Mouse (Mus musculus): Measurements from ENCODE around the gene Hmgn2. TPM values are rescaled to one million over a fixed set of nuclear protein-coding genes. Genes with fewer than 3 reads are reported as not detected.
"Not testable (repeated sequence)": the region's sequence is repeated elsewhere in the genome, so short reads cannot be mapped to it uniquely, and the experiment has no call there.

Hmgn2 gene
- polyA plus RNA-seq, 1 experiment: 327 TPM

GRCm38 (mm10) chr4:134005581-134006358 lies 37.3 kb upstream of the Hmgn2 start:
- 64% methylated on average over 12 of the region's 12 CpGs for WGBS
- no peak overlapping the region for H3K4me3 ChIP-seq (ENCODE audit: insufficient read depth, low read depth, low read length)
- H3K27ac ChIP-seq (ENCODE audit: insufficient read depth, low read depth, low read length): no peak overlapping the region
- H3K4me1 ChIP-seq (ENCODE audit: control insufficient read depth, insufficient read depth, low read length): no peaks in the 10 kb centered on the region
- TF ChIP-seq POLR2A (IDR thresholded peaks at IDR 0.05; ENCODE audit: insufficient read depth, low read depth, low read length) (no peak), CTCF (IDR thresholded peaks at IDR 0.05; ENCODE audit: insufficient read depth, low read depth, low read length) (no peak)

- 52% methylated on average over 5 of the region's 5 CpGs for WGBS
- no peak overlapping the region for H3K27ac ChIP-seq (ENCODE audit: insufficient read depth, low read depth, low read length)
- H3K4me1 ChIP-seq (ENCODE audit: control insufficient read depth, insufficient read depth, low read length): no peaks in the 10 kb centered on the region
- no peak overlapping the region for H3K4me3 ChIP-seq (ENCODE audit: insufficient read depth, low read depth, low read length)
- no peak for TF ChIP-seq CTCF (IDR thresholded peaks at IDR 0.05; ENCODE audit: insufficient read depth, low read depth, low read length)
- TF ChIP-seq POLR2A (IDR thresholded peaks at IDR 0.05; ENCODE audit: insufficient read depth, low read depth, low read length): no peak
Measured at GRCm38 (mm10) chr4:134002903-134003302, 34.5 kb upstream of the Hmgn2 start.

- no peak for TF ChIP-seq CTCF (IDR thresholded peaks at IDR 0.05; ENCODE audit: insufficient read depth, low read depth, low read length)
- TF ChIP-seq POLR2A (IDR thresholded peaks at IDR 0.05; ENCODE audit: insufficient read depth, low read depth, low read length): no peak
- Histone ChIP-seq H3K4me3 (ENCODE audit: insufficient read depth, low read depth, low read length) (no peak overlapping the region), H3K27ac (ENCODE audit: insufficient read depth, low read depth, low read length) (no peak overlapping the region), H3K4me1 (ENCODE audit: control insufficient read depth, insufficient read depth, low read length) (no peaks in the 10 kb centered on the region)
- 28% methylated on average over 4 of the region's 4 CpGs for WGBS
Measured at GRCm38 (mm10) chr4:134002246-134002645, 33.8 kb upstream of the Hmgn2 start.

GRCm38 (mm10) chr4:134001710-134002109 lies 33.3 kb upstream of the Hmgn2 start:
- 78% methylated on average over 10 of the region's 10 CpGs for WGBS
- H3K27ac ChIP-seq (ENCODE audit: insufficient read depth, low read depth, low read length): no peak overlapping the region
- no peaks in the 10 kb centered on the region for H3K4me1 ChIP-seq (ENCODE audit: control insufficient read depth, insufficient read depth, low read length)
- H3K4me3 ChIP-seq (ENCODE audit: insufficient read depth, low read depth, low read length): no peak overlapping the region
- no peak for TF ChIP-seq CTCF (IDR thresholded peaks at IDR 0.05; ENCODE audit: insufficient read depth, low read depth, low read length)
- no peak for TF ChIP-seq POLR2A (IDR thresholded peaks at IDR 0.05; ENCODE audit: insufficient read depth, low read depth, low read length)

GRCm38 (mm10) chr4:134000466-134001438 lies 32.3 kb upstream of the Hmgn2 start, which contains the start of gene Dhdds:
Gene Dhdds, minus strand, starts transcription at chr4:134000918.
- TF ChIP-seq POLR2A (IDR thresholded peaks at IDR 0.05; ENCODE audit: insufficient read depth, low read depth, low read length): peak; percentile 77
- TF ChIP-seq CTCF (IDR thresholded peaks at IDR 0.05; ENCODE audit: insufficient read depth, low read depth, low read length): no peak
- WGBS: 1% methylated on average over 49 of the region's 49 CpGs
- peak within 1 kb of the TSS; percentile 62 for H3K4me3 ChIP-seq (ENCODE audit: insufficient read depth, low read depth, low read length)
- no peak within 1 kb of the TSS for H3K27ac ChIP-seq (ENCODE audit: insufficient read depth, low read depth, low read length)
- no peaks in the 10 kb centered on the region for H3K4me1 ChIP-seq (ENCODE audit: control insufficient read depth, insufficient read depth, low read length)

GRCm38 (mm10) chr4:133994697-133995096 lies 26.2 kb upstream of the Hmgn2 start:
- Histone ChIP-seq H3K27ac (ENCODE audit: insufficient read depth, low read depth, low read length) (no peak overlapping the region), H3K4me1 (ENCODE audit: control insufficient read depth, insufficient read depth, low read length) (no peaks in the 10 kb centered on the region), H3K4me3 (ENCODE audit: insufficient read depth, low read depth, low read length) (no peak overlapping the region)
- TF ChIP-seq CTCF (IDR thresholded peaks at IDR 0.05; ENCODE audit: insufficient read depth, low read depth, low read length): no peak
- no peak for TF ChIP-seq POLR2A (IDR thresholded peaks at IDR 0.05; ENCODE audit: insufficient read depth, low read depth, low read length)
- WGBS: 95% methylated on average over 8 of the region's 8 CpGs

- TF ChIP-seq POLR2A (IDR thresholded peaks at IDR 0.05; ENCODE audit: insufficient read depth, low read depth, low read length) (no peak), CTCF (IDR thresholded peaks at IDR 0.05; ENCODE audit: insufficient read depth, low read depth, low read length) (no peak)
- WGBS: 91% methylated on average over 13 of the region's 13 CpGs
- H3K27ac ChIP-seq (ENCODE audit: insufficient read depth, low read depth, low read length): no peak overlapping the region
- no peaks in the 10 kb centered on the region for H3K4me1 ChIP-seq (ENCODE audit: control insufficient read depth, insufficient read depth, low read length)
- no peak overlapping the region for H3K4me3 ChIP-seq (ENCODE audit: insufficient read depth, low read depth, low read length)
Measured at GRCm38 (mm10) chr4:133991087-133991660, 22.7 kb upstream of the Hmgn2 start.

GRCm38 (mm10) chr4:133990035-133990434 lies 21.6 kb upstream of the Hmgn2 start:
- Histone ChIP-seq H3K4me3 (ENCODE audit: insufficient read depth, low read depth, low read length) (no peak overlapping the region), H3K4me1 (ENCODE audit: control insufficient read depth, insufficient read depth, low read length) (no peaks in the 10 kb centered on the region), H3K27ac (ENCODE audit: insufficient read depth, low read depth, low read length) (no peak overlapping the region)
- WGBS: 58% methylated on average over 4 of the region's 4 CpGs
- TF ChIP-seq CTCF (IDR thresholded peaks at IDR 0.05; ENCODE audit: insufficient read depth, low read depth, low read length): no peak
- no peak for TF ChIP-seq POLR2A (IDR thresholded peaks at IDR 0.05; ENCODE audit: insufficient read depth, low read depth, low read length)

- not testable (repeated sequence) for H3K27ac ChIP-seq (ENCODE audit: insufficient read depth, low read depth, low read length)
- 92% methylated on average over 8 of the region's 8 CpGs for whole genome bisulfite sequencing
Measured at GRCm38 (mm10) chr4:133988289-133988688, 19.8 kb upstream of the Hmgn2 start.

More at GRCm38 (mm10) chr4:133988289-133988688, 19.8 kb upstream of the Hmgn2 start:
- H3K4me1 ChIP-seq (ENCODE audit: control insufficient read depth, insufficient read depth, low read length); H3K4me3 ChIP-seq (ENCODE audit: insufficient read depth, low read depth, low read length): not testable (repeated sequence)
